In genomic region chr10:127291881-127292638, GRCm38 (mm10) we compare ENCODE assay signal across 8 mouse cellular contexts. TPM values are rescaled to one million over a fixed set of nuclear protein-coding genes. Genes with fewer than 3 reads are reported as not detected.
DNase-seq lines count a peak whose midpoint lies in the region; ATAC-seq and TF ChIP-seq lines count a peak whose summit lies in the region.

No protein-coding gene starts in this region.

- 64% methylated on average over 5 of the region's 5 CpGs for WGBS in neural tube, embryonic 11.5 days
- WGBS in limb, embryonic 13.5 days = 57% methylated on average over 5 of the region's 5 CpGs
- 35% methylated on average over 5 of the region's 5 CpGs for WGBS in stomach, embryonic 15.5 days
- 35% methylated on average over 5 of the region's 5 CpGs for WGBS in cerebellum, adult 2 months

- no peaks in the 10 kb centered on the region for H3K27me3 ChIP-seq in neural tube, embryonic 11.5 days (ENCODE audit: control insufficient read depth, insufficient read depth, low read length)
- H3K27me3 ChIP-seq in limb, embryonic 13.5 days = no peaks in the 10 kb centered on the region
- H3K27me3 ChIP-seq in stomach, embryonic 15.5 days (replicated peaks) = no peaks in the 10 kb centered on the region
- H3K27me3 ChIP-seq in cerebellum, adult 2 months (ENCODE audit: control insufficient read depth, insufficient read depth, low read length) = no peaks in the 10 kb centered on the region

- no peak for DNase-seq in neural tube, embryonic 11.5 days (ENCODE audit: low spot score)
- DNase-seq in neural tube, embryonic 10.5 days (ENCODE audit: extremely low spot score, low spot score) = no peak
- DNase-seq in left cerebral cortex, postnatal 25 days (ENCODE audit: low spot score in 2 of 2) = no peak
- DNase-seq in gastrocnemius, adult 8-10 months (ENCODE audit: low spot score in 2 of 2) = no peak
- DNase-seq in cerebellum, adult 2 months = no peak

- H3K36me3 ChIP-seq in neural tube, embryonic 11.5 days (ENCODE audit: control insufficient read depth, insufficient read depth, low read length) = peaks cover 25% of the 10 kb centered on the region
- peaks cover 45% of the 10 kb centered on the region for H3K36me3 ChIP-seq in limb, embryonic 13.5 days
- H3K36me3 ChIP-seq in stomach, embryonic 15.5 days = peaks cover 31% of the 10 kb centered on the region

- H3K9me3 ChIP-seq in neural tube, embryonic 11.5 days (ENCODE audit: control insufficient read depth, low read length) = no peaks in the 10 kb centered on the region
- H3K9me3 ChIP-seq in limb, embryonic 13.5 days = no peaks in the 10 kb centered on the region
- no peaks in the 10 kb centered on the region for H3K9me3 ChIP-seq in stomach, embryonic 15.5 days

- H3K4me1 ChIP-seq in neural tube, embryonic 11.5 days (ENCODE audit: control insufficient read depth, insufficient read depth, low read length) = peaks cover 25% of the 10 kb centered on the region
- H3K4me1 ChIP-seq in embryonic fibroblast, embryonic 13.5 days (ENCODE audit: control insufficient read depth, insufficient read depth, low read length) = peaks cover 9% of the 10 kb centered on the region; the same call in 1 of the 2 replicates
- H3K4me1 ChIP-seq in limb, embryonic 13.5 days = peaks cover 36% of the 10 kb centered on the region
- H3K4me1 ChIP-seq in stomach, embryonic 15.5 days = peaks cover 33% of the 10 kb centered on the region
- peaks cover 8% of the 10 kb centered on the region; the same call in 1 of the 2 replicates for H3K4me1 ChIP-seq in cerebellum, adult 2 months (ENCODE audit: control insufficient read depth, insufficient read depth, low read length)

- intact Hi-C loops in left cerebral cortex, postnatal 25 days (cut with DNase I) = loop anchor here (2.0 kb wide), 1 partner anchor 19 kb away; the partner anchor contains the start of gene Mars

- TF ChIP-seq POLR2A in embryonic fibroblast, embryonic 13.5 days (IDR thresholded peaks at IDR 0.05; ENCODE audit: low read depth, low read length) = peak; percentile 40
- TF ChIP-seq POLR2A in cerebellum, adult 2 months (IDR thresholded peaks at IDR 0.05; ENCODE audit: borderline replicate concordance, insufficient read depth, low read length) = no peak

- no peak overlapping the region for H3K27ac ChIP-seq in neural tube, embryonic 11.5 days (ENCODE audit: low read depth, low read length)
- H3K27ac ChIP-seq in embryonic fibroblast, embryonic 13.5 days (ENCODE audit: insufficient read depth, low read length) = peak overlapping the region; percentile 94
- H3K27ac ChIP-seq in limb, embryonic 13.5 days = no peak overlapping the region
- H3K27ac ChIP-seq in stomach, embryonic 15.5 days = peak overlapping the region; percentile 94
- H3K27ac ChIP-seq in cerebellum, adult 2 months (ENCODE audit: insufficient read depth, low read length) = no peak overlapping the region

- H3K9ac ChIP-seq in neural tube, embryonic 11.5 days (ENCODE audit: low read length) = 0 out of 2 replicates have a peak overlapping the region, but pooled peaks have one; percentile 18
- H3K9ac ChIP-seq in limb, embryonic 13.5 days = peak overlapping the region; percentile 69
- H3K9ac ChIP-seq in stomach, embryonic 15.5 days = peak overlapping the region; percentile 47; the same call in 1 of the 2 replicates

- no peak for TF ChIP-seq CTCF in embryonic fibroblast, embryonic 13.5 days (IDR thresholded peaks at IDR 0.05; ENCODE audit: borderline replicate concordance, insufficient read depth, low read length)
- no peak for TF ChIP-seq CTCF in cerebellum, adult 2 months (IDR thresholded peaks at IDR 0.05; ENCODE audit: borderline replicate concordance, insufficient read depth, low read depth, low read length)

- ATAC-seq in neural tube, embryonic 11.5 days (ENCODE audit: insufficient read depth, low FRiP score, low TSS enrichment) = no peak
- no peak for ATAC-seq in limb, embryonic 13.5 days (ENCODE audit: low FRiP score, low read depth)
- no peak; the same call in 1 of the 2 replicates for ATAC-seq in stomach, embryonic 15.5 days (ENCODE audit: insufficient read depth, low FRiP score, low read depth)

- peak overlapping the region; percentile 91 for H3K4me2 ChIP-seq in neural tube, embryonic 11.5 days (ENCODE audit: low read depth)
- peak overlapping the region; percentile 95 for H3K4me2 ChIP-seq in limb, embryonic 13.5 days (replicated peaks)
- H3K4me2 ChIP-seq in stomach, embryonic 15.5 days = peak overlapping the region; percentile 86

- peak overlapping the region; percentile 80 for H3K4me3 ChIP-seq in neural tube, embryonic 11.5 days (ENCODE audit: low read depth, low read length)
- peak overlapping the region; percentile 80 for H3K4me3 ChIP-seq in embryonic fibroblast, embryonic 13.5 days (ENCODE audit: insufficient read depth, low read length)
- peak overlapping the region; percentile 70 for H3K4me3 ChIP-seq in limb, embryonic 13.5 days
- peak overlapping the region; percentile 71 for H3K4me3 ChIP-seq in stomach, embryonic 15.5 days (replicated peaks)
- no peak overlapping the region for H3K4me3 ChIP-seq in cerebellum, adult 2 months (replicated peaks; ENCODE audit: insufficient read depth, low read depth, low read length)

RNA-seq across cellular contexts. Expression of gene Mbd6, which starts 3.2 kb away (rescaled TPM):
- polyA plus RNA-seq in neural tube, embryonic 11.5 days (2014; fragmentation: Nextera tagmentation; extraction: Ambion mirVana) = 17.0 and 17.6 TPM in 2 replicates
- 26.4 and 27.2 TPM in 2 replicates for polyA plus RNA-seq in embryonic fibroblast, embryonic 13.5 days (2011; ENCODE audit: insufficient read length, low read depth, missing spikeins)
- 15.0 and 16.7 TPM in 2 replicates for polyA plus RNA-seq in limb, embryonic 13.5 days (2015; fragmentation: Nextera tagmentation; extraction: Ambion mirVana)
- 18.6 and 19.4 TPM in 2 replicates for polyA plus RNA-seq in stomach, embryonic 15.5 days (2015; fragmentation: Nextera tagmentation; extraction: Ambion mirVana)
- total RNA-seq in left cerebral cortex, postnatal 25 days (2021) = 10 to 100 TPM; 32.2 to 38.9 TPM
- 10 to 100 TPM; 16.0 to 20.8 (median 17.4) TPM for total RNA-seq in gastrocnemius, adult 8-10 months (2022)
- polyA plus RNA-seq in cerebellum, adult 2 months (2012; rRNA removed) = 47.8 and 51.8 TPM in 2 replicates

RNA-seq across cellular contexts. Expression of gene Mars, which starts 19.5 kb away (rescaled TPM):
- 164 and 166 TPM in 2 replicates for polyA plus RNA-seq in neural tube, embryonic 11.5 days (2014; fragmentation: Nextera tagmentation; extraction: Ambion mirVana)
- polyA plus RNA-seq in embryonic fibroblast, embryonic 13.5 days (2011; ENCODE audit: insufficient read length, low read depth, missing spikeins) = 105 and 110 TPM in 2 replicates
- polyA plus RNA-seq in limb, embryonic 13.5 days (2015; fragmentation: Nextera tagmentation; extraction: Ambion mirVana) = 118 and 122 TPM in 2 replicates
- 109 and 110 TPM in 2 replicates for polyA plus RNA-seq in stomach, embryonic 15.5 days (2015; fragmentation: Nextera tagmentation; extraction: Ambion mirVana)
- total RNA-seq in left cerebral cortex, postnatal 25 days (2021) = 10 to 100 TPM; 56.0 to 57.1 TPM
- total RNA-seq in gastrocnemius, adult 8-10 months (2022) = 10 to 100 TPM; 59.2 to 76.6 (median 66.0) TPM
- 81.6 and 87.4 TPM in 2 replicates for polyA plus RNA-seq in cerebellum, adult 2 months (2012; rRNA removed)

RNA-seq across cellular contexts. Expression of gene Dctn2, which starts 25.9 kb away (rescaled TPM):
- 224 and 230 TPM in 2 replicates for polyA plus RNA-seq in neural tube, embryonic 11.5 days (2014; fragmentation: Nextera tagmentation; extraction: Ambion mirVana)
- 149 and 162 TPM in 2 replicates for polyA plus RNA-seq in embryonic fibroblast, embryonic 13.5 days (2011; ENCODE audit: insufficient read length, low read depth, missing spikeins)
- polyA plus RNA-seq in limb, embryonic 13.5 days (2015; fragmentation: Nextera tagmentation; extraction: Ambion mirVana) = 188 and 192 TPM in 2 replicates
- 161 and 169 TPM in 2 replicates for polyA plus RNA-seq in stomach, embryonic 15.5 days (2015; fragmentation: Nextera tagmentation; extraction: Ambion mirVana)
- total RNA-seq in left cerebral cortex, postnatal 25 days (2021) = 100 to 1,000 TPM; 262 to 278 TPM
- total RNA-seq in gastrocnemius, adult 8-10 months (2022) = 100 to 1,000 TPM in 2 of 4 experiments, 10 to 100 TPM in 2; 89.1 to 101 (median 99.3) TPM
- polyA plus RNA-seq in cerebellum, adult 2 months (2012; rRNA removed) = 322 and 328 TPM in 2 replicates

RNA-seq across cellular contexts. Expression of gene Kif5a, which starts 28.9 kb away (rescaled TPM):
- polyA plus RNA-seq in neural tube, embryonic 11.5 days (2014; fragmentation: Nextera tagmentation; extraction: Ambion mirVana) = 43.4 and 51.0 TPM in 2 replicates
- 0.80 and 1.6 TPM in 2 replicates for polyA plus RNA-seq in embryonic fibroblast, embryonic 13.5 days (2011; ENCODE audit: insufficient read length, low read depth, missing spikeins)
- polyA plus RNA-seq in limb, embryonic 13.5 days (2015; fragmentation: Nextera tagmentation; extraction: Ambion mirVana) = 4.2 and 4.8 TPM in 2 replicates
- polyA plus RNA-seq in stomach, embryonic 15.5 days (2015; fragmentation: Nextera tagmentation; extraction: Ambion mirVana) = 5.6 and 6.2 TPM in 2 replicates
- total RNA-seq in left cerebral cortex, postnatal 25 days (2021) = 100 to 1,000 TPM; 934 to 952 TPM
- total RNA-seq in gastrocnemius, adult 8-10 months (2022) = under 1 TPM; 0.22 to 0.36 (median 0.29) TPM
- 377 and 378 TPM in 2 replicates for polyA plus RNA-seq in cerebellum, adult 2 months (2012; rRNA removed)

RNA-seq across cellular contexts. Expression of gene Arhgap9, which starts 29.7 kb away (rescaled TPM):
- polyA plus RNA-seq in neural tube, embryonic 11.5 days (2014; fragmentation: Nextera tagmentation; extraction: Ambion mirVana) = 1.1 and 1.8 TPM in 2 replicates
- polyA plus RNA-seq in embryonic fibroblast, embryonic 13.5 days (2011; ENCODE audit: insufficient read length, low read depth, missing spikeins) = 0.18 TPM in 1 of 2 replicates, not detected in the other
- 5.2 and 5.4 TPM in 2 replicates for polyA plus RNA-seq in limb, embryonic 13.5 days (2015; fragmentation: Nextera tagmentation; extraction: Ambion mirVana)
- polyA plus RNA-seq in stomach, embryonic 15.5 days (2015; fragmentation: Nextera tagmentation; extraction: Ambion mirVana) = 5.6 and 6.3 TPM in 2 replicates
- 1 to 10 TPM in 1 of 2 experiments, under 1 TPM in 1; 0.99 to 1.1 TPM for total RNA-seq in left cerebral cortex, postnatal 25 days (2021)
- 1 to 10 TPM in 1 of 4 experiments, under 1 TPM in 3; 0.39 to 1.2 (median 0.57) TPM for total RNA-seq in gastrocnemius, adult 8-10 months (2022)
- 0.87 and 0.97 TPM in 2 replicates for polyA plus RNA-seq in cerebellum, adult 2 months (2012; rRNA removed)

Comparison
In these comparisons a context has a peak if more than half of its experiments do, and no peak if none do; other contexts are left out.
1. H3K27ac ChIP-seq: peak in embryonic fibroblast, embryonic 13.5 days (single experiment) and stomach, embryonic 15.5 days (single experiment); none in neural tube, embryonic 11.5 days (single experiment), limb, embryonic 13.5 days (single experiment) and cerebellum, adult 2 months (single experiment).
2. H3K9ac ChIP-seq: peak in every context shown above with its lines; median percentile 69 in limb, embryonic 13.5 days; 47 in stomach, embryonic 15.5 days; 18 in neural tube, embryonic 11.5 days.
3. Peak in every context shown above with its lines, with median percentiles within 50 percentile points of each other: H3K4me2 ChIP-seq.